Mouse (Mus musculus): ENCODE results near the gene Gprc5d. TPM values are rescaled to one million over a fixed set of nuclear protein-coding genes. Genes with fewer than 3 reads are reported as not detected.

Gene Gprc5d
- polyA plus RNA-seq (2021; fragmentation: Nextera tagmentation), result 0.18 TPM in 2 replicates
- long read RNA-seq, experiment 1, result 0 reads
- long read RNA-seq, experiment 2, result 0 reads

DNA sequence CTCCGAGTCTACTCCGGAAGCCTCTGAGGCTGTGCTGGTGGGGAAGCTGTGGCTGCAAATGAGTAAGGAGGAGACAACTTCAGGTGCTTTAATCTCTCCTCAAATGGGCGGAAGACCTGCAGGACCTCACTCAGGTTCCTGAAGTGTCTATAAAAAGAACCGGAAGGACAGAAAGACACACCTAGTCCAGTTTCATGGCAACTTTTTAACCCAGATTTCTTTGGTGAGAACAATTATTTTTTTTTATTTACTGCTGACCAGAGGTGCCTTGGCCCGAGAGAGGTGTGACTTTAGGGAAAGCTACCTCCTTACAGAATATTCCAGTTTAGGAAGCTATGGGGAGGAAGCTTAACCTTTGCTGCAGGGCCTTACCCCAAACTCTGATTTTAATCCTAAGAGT, at the start of gene Gprc5d:
TSS of gene Gprc5d (minus strand) at position 101 of the 400 bp plus-strand sequence.

DNA sequence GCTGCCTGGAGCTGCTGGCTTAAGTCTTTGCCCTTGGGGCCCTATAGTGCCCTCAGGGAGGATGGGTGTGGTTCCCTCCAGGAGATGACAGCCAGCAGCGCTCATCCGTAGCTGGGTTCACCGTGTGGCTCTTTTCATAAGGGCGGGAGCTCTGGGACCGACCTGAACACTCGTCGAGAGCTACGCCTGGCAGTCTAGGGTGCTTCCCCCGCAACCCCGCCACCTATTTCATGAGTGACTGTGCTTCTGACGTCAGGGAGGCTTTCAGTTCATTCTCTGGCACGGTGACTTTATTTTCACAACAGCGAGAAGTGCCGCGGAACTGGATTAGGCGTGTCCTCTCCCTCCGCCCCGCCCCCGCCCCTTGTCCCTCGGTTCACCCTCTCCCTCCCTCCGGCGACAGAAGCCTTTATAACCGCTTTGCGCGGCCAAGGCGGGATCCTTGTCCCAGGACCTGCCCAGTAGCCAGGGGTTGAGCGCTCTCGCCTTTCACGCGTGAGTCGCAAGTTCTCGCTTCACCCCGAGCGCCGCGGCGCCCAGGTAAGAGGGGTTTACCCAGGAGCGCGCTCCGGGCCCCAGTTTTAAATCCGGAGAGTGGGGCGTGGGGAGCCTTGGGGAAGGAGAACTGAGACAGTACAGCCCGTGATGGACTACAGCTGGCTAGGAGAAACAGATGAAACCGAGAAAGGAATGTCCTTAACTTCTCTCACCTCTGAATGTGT, 52.7 kb downstream of the Gprc5d start, which contains the start of gene Gprc5a:
TSS of gene Gprc5a (plus strand) at position 416 of the 722 bp plus-strand sequence.

Other genes with a start within 250 kb of the Gprc5d start
- gene Gpr19, start 219.7 kb downstream of the Gprc5d start, polyA plus RNA-seq (2021; fragmentation: Nextera tagmentation), result 26.1 and 30.7 TPM in 2 replicates
- gene Cdkn1b, start 197.9 kb downstream of the Gprc5d start, polyA plus RNA-seq (2021; fragmentation: Nextera tagmentation), result 28.9 and 43.6 TPM in 2 replicates
- gene Apold1, start 136.6 kb downstream of the Gprc5d start, polyA plus RNA-seq (2021; fragmentation: Nextera tagmentation), result 1.4 and 1.7 TPM in 2 replicates
- gene Ddx47, start 106.7 kb downstream of the Gprc5d start, polyA plus RNA-seq (2021; fragmentation: Nextera tagmentation), result 30.0 and 30.7 TPM in 2 replicates
- 0.06 and 0.13 TPM in 2 replicates for gene Gprc5a, start 52.6 kb downstream of the Gprc5d start, polyA plus RNA-seq (2021; fragmentation: Nextera tagmentation)
- 89.5 and 93.7 TPM in 2 replicates for gene Fam234b, start 79.7 kb upstream of the Gprc5d start, polyA plus RNA-seq (2021; fragmentation: Nextera tagmentation)
- gene Hebp1, start 79.7 kb upstream of the Gprc5d start, polyA plus RNA-seq (2021; fragmentation: Nextera tagmentation), result 50.7 and 54.6 TPM in 2 replicates
- 0.77 and 0.79 TPM in 2 replicates for gene Gsg1, start 136.1 kb upstream of the Gprc5d start, polyA plus RNA-seq (2021; fragmentation: Nextera tagmentation)
- gene Pbp2, start 192.1 kb upstream of the Gprc5d start, polyA plus RNA-seq (2021; fragmentation: Nextera tagmentation), result not detected in 2 replicates
- gene Emp1, start 244.3 kb upstream of the Gprc5d start, polyA plus RNA-seq (2021; fragmentation: Nextera tagmentation), result 0.19 and 0.29 TPM in 2 replicates